Comparison of ENCODE assay signal across 19 mouse cellular contexts in genomic region chr19:8734334-8734733, GRCm38 (mm10). TPM values are rescaled to one million over a fixed set of nuclear protein-coding genes. Genes with fewer than 3 reads are reported as not detected.
DNase-seq lines count a peak whose midpoint lies in the region; ATAC-seq and TF ChIP-seq lines count a peak whose summit lies in the region.
"Had no signal": no experiment of that assay in that cellular context is flagged by ENCODE, and none has a peak within 500 bp of the region (broad histone marks: within the 10 kb centered on the region; RNA-seq: fewer than 3 reads in every experiment).

No protein-coding gene starts in this region.

- ATAC-seq in midbrain, embryonic 11.5 days (ENCODE audit: low FRiP score): no peak
- ATAC-seq in midbrain, postnatal 0 days (ENCODE audit: low FRiP score): no peak
- ATAC-seq: activated CD4-positive, CD25-positive, alpha-beta regulatory T cell, adult 4 months; forebrain, postnatal 0 days; Patski had no signal

- H3K4me1 ChIP-seq in heart, adult 2 months (ENCODE audit: control insufficient read depth, insufficient read depth, low read length): no peaks in the 10 kb centered on the region
- H3K4me1 ChIP-seq in midbrain, embryonic 11.5 days (ENCODE audit: control insufficient read depth, insufficient read depth, low read length): peaks cover 6% of the 10 kb centered on the region
- no peaks in the 10 kb centered on the region for H3K4me1 ChIP-seq in midbrain, postnatal 0 days (ENCODE audit: insufficient read depth, low read length)

- no peaks in the 10 kb centered on the region for H3K27me3 ChIP-seq in heart, adult 2 months (ENCODE audit: control insufficient read depth, insufficient read depth, low read length)
- H3K27me3 ChIP-seq in midbrain, embryonic 11.5 days (ENCODE audit: control insufficient read depth, insufficient read depth, low read length): no peaks in the 10 kb centered on the region
- no peaks in the 10 kb centered on the region for H3K27me3 ChIP-seq in midbrain, postnatal 0 days (ENCODE audit: insufficient read depth, low read length)
- H3K27me3 ChIP-seq: embryonic facial prominence, embryonic 12.5 days; forebrain, embryonic 15.5 days had no signal

- no peak overlapping the region for H3K4me2 ChIP-seq in midbrain, embryonic 11.5 days
- H3K4me2 ChIP-seq in midbrain, postnatal 0 days (ENCODE audit: low read depth, low read length, poor library complexity, severe bottlenecking): no peak overlapping the region

- no peak overlapping the region for H3K27ac ChIP-seq in heart, adult 2 months
- H3K27ac ChIP-seq in midbrain, embryonic 11.5 days (ENCODE audit: low read depth, low read length): no peak overlapping the region
- H3K27ac ChIP-seq in midbrain, postnatal 0 days (ENCODE audit: low read depth, low read length): no peak overlapping the region
- H3K27ac ChIP-seq: forebrain, embryonic 15.5 days had no signal

- H3K9me3 ChIP-seq in midbrain, embryonic 11.5 days (ENCODE audit: control insufficient read depth, low read length): no peaks in the 10 kb centered on the region
- no peaks in the 10 kb centered on the region for H3K9me3 ChIP-seq in midbrain, postnatal 0 days (ENCODE audit: low read length)
- H3K9me3 ChIP-seq: embryonic facial prominence, embryonic 10.5 days; embryonic facial prominence, embryonic 12.5 days; forebrain, embryonic 15.5 days had no signal

- no peak overlapping the region for H3K9ac ChIP-seq in heart, adult 2 months (ENCODE audit: low read depth, low read length)
- no peak overlapping the region for H3K9ac ChIP-seq in midbrain, embryonic 11.5 days (ENCODE audit: low read length)
- H3K9ac ChIP-seq in midbrain, postnatal 0 days (replicated peaks; ENCODE audit: low read length, poor library complexity, severe bottlenecking): no peak overlapping the region

- no peak overlapping the region for H3K4me3 ChIP-seq in heart, adult 2 months
- H3K4me3 ChIP-seq in midbrain, embryonic 11.5 days (ENCODE audit: low read depth, low read length): no peak overlapping the region
- no peak overlapping the region for H3K4me3 ChIP-seq in midbrain, postnatal 0 days (ENCODE audit: low read depth, low read length)

- TF ChIP-seq CTCF in heart, adult 2 months (IDR thresholded peaks at IDR 0.05): no peak
- no peak for TF ChIP-seq CTCF in midbrain, postnatal 0 days (IDR thresholded peaks at IDR 0.05)

- H3K79me2 ChIP-seq in heart, adult 2 months (replicated peaks; ENCODE audit: control insufficient read depth, insufficient read depth, low read length): no peaks in the 10 kb centered on the region

- 52% methylated on average over 3 of the region's 3 CpGs for WGBS in heart, adult 2 months
- WGBS in midbrain, embryonic 11.5 days: 73% methylated on average over 3 of the region's 3 CpGs
- WGBS in midbrain, postnatal 0 days: 65% methylated on average over 3 of the region's 3 CpGs

- peak; percentile 70 for DNase-seq in heart, adult 11 months
- no peak for DNase-seq in heart, adult 2 months
- DNase-seq in midbrain, embryonic 11.5 days (ENCODE audit: low spot score, missing footprints): peak; percentile 26
- no peak for DNase-seq in midbrain, postnatal 0 days (ENCODE audit: low spot score)
- no peak for DNase-seq in ovary, postnatal 36 days (ENCODE audit: low spot score)
- DNase-seq: adrenal gland, adult 8-10 months; adrenal gland, postnatal 14 days; adrenal gland, postnatal 36 days; cerebellum, adult 11-12 months; cerebellum, adult 2 months; cerebellum, postnatal 10 days; cerebellum, postnatal 25 days; forebrain, postnatal 0 days had no signal

- no peak for TF ChIP-seq POLR2A in heart, adult 2 months (IDR thresholded peaks at IDR 0.05; ENCODE audit: insufficient read depth, low read depth, low read length)

- no peak for TF ChIP-seq EP300 in heart, adult 2 months (IDR thresholded peaks at IDR 0.05; ENCODE audit: insufficient read depth, low read depth, low read length)

- H3K36me3 ChIP-seq in heart, adult 2 months (ENCODE audit: control insufficient read depth, insufficient read depth, low read length): no peaks in the 10 kb centered on the region
- H3K36me3 ChIP-seq in midbrain, embryonic 11.5 days (ENCODE audit: control insufficient read depth, insufficient read depth, low read length): peaks cover 6% of the 10 kb centered on the region; the same call in 1 of the 2 replicates
- peaks cover 13% of the 10 kb centered on the region for H3K36me3 ChIP-seq in midbrain, postnatal 0 days (ENCODE audit: insufficient read depth, low read length)

- intact Hi-C loops in heart, adult 2 months (cut with DNase I): no loop called here

RNA-seq across cellular contexts. Expression of gene Wdr74, which starts 1.3 kb away (rescaled TPM):
- 10 to 100 TPM; 18.7 to 19.2 TPM for total RNA-seq in heart, adult 2 months (2021)
- 15.7 and 18.2 TPM in 2 replicates for polyA plus RNA-seq in heart, adult 2 months (2012; rRNA removed)
- polyA plus RNA-seq in midbrain, embryonic 11.5 days (2014; fragmentation: Nextera tagmentation; extraction: Ambion mirVana): 74.2 and 83.7 TPM in 2 replicates
- 50.9 and 65.7 TPM in 2 replicates for total RNA-seq in midbrain, postnatal 0 days (2014; rRNA removed)
- 85.9 and 88.2 TPM in 2 replicates for polyA plus RNA-seq in midbrain, postnatal 0 days (2015; fragmentation: Nextera tagmentation; extraction: Ambion mirVana)

RNA-seq across cellular contexts. Expression of gene 1700092M07Rik, which starts 6.2 kb away (rescaled TPM):
- under 1 TPM in 1 of 2 experiments, not detected in 1; 0.57 TPM for total RNA-seq in heart, adult 2 months (2021)
- polyA plus RNA-seq in heart, adult 2 months (2012; rRNA removed): 0.62 and 1.3 TPM in 2 replicates
- polyA plus RNA-seq in midbrain, embryonic 11.5 days (2014; fragmentation: Nextera tagmentation; extraction: Ambion mirVana): 1.5 and 2.7 TPM in 2 replicates
- not detected in 2 replicates for total RNA-seq in midbrain, postnatal 0 days (2014; rRNA removed)
- polyA plus RNA-seq in midbrain, postnatal 0 days (2015; fragmentation: Nextera tagmentation; extraction: Ambion mirVana): 0.64 TPM in 1 of 2 replicates, not detected in the other
- total RNA-seq: forebrain, postnatal 0 days had no signal
- polyA plus RNA-seq: activated CD4-positive, CD25-positive, alpha-beta regulatory T cell, adult 4 months; cortical plate, adult 2 months had no signal

RNA-seq across cellular contexts. Expression of gene Stx5a, which starts 6.9 kb away (rescaled TPM):
- total RNA-seq in heart, adult 2 months (2021): 10 to 100 TPM; 23.8 to 25.3 TPM
- 33.4 and 49.3 TPM in 2 replicates for polyA plus RNA-seq in heart, adult 2 months (2012; rRNA removed)
- 85.6 and 94.7 TPM in 2 replicates for polyA plus RNA-seq in midbrain, embryonic 11.5 days (2014; fragmentation: Nextera tagmentation; extraction: Ambion mirVana)
- total RNA-seq in midbrain, postnatal 0 days (2014; rRNA removed): 112 and 147 TPM in 2 replicates
- polyA plus RNA-seq in midbrain, postnatal 0 days (2015; fragmentation: Nextera tagmentation; extraction: Ambion mirVana): 104 and 106 TPM in 2 replicates

RNA-seq across cellular contexts. Expression of gene Slc3a2, which starts 11.2 kb away (rescaled TPM):
- 10 to 100 TPM; 41.0 to 42.2 TPM for total RNA-seq in heart, adult 2 months (2021)
- 60.9 and 61.1 TPM in 2 replicates for polyA plus RNA-seq in heart, adult 2 months (2012; rRNA removed)
- 139 and 142 TPM in 2 replicates for polyA plus RNA-seq in midbrain, embryonic 11.5 days (2014; fragmentation: Nextera tagmentation; extraction: Ambion mirVana)
- 111 and 133 TPM in 2 replicates for total RNA-seq in midbrain, postnatal 0 days (2014; rRNA removed)
- polyA plus RNA-seq in midbrain, postnatal 0 days (2015; fragmentation: Nextera tagmentation; extraction: Ambion mirVana): 212 and 223 TPM in 2 replicates

RNA-seq across cellular contexts. Expression of gene Nxf1, which starts 22.5 kb away (rescaled TPM):
- 10 to 100 TPM; 35.5 to 41.8 TPM for total RNA-seq in heart, adult 2 months (2021)
- 66.5 and 93.2 TPM in 2 replicates for polyA plus RNA-seq in heart, adult 2 months (2012; rRNA removed)
- 209 and 235 TPM in 2 replicates for polyA plus RNA-seq in midbrain, embryonic 11.5 days (2014; fragmentation: Nextera tagmentation; extraction: Ambion mirVana)
- 67.4 and 75.6 TPM in 2 replicates for total RNA-seq in midbrain, postnatal 0 days (2014; rRNA removed)
- polyA plus RNA-seq in midbrain, postnatal 0 days (2015; fragmentation: Nextera tagmentation; extraction: Ambion mirVana): 90.0 and 92.8 TPM in 2 replicates

Comparison
In these comparisons a context has a peak if more than half of its experiments do, and no peak if none do; other contexts are left out.
1. DNase-seq: peak in heart, adult 11 months (single experiment) and midbrain, embryonic 11.5 days (single experiment); none in heart, adult 2 months (0 of 2), midbrain, postnatal 0 days (single experiment) and ovary, postnatal 36 days (single experiment).